Mouse (Mus musculus) adrenal gland (tissue): Measurements from ENCODE around the gene Gprin2.

ENCODE experiments used
- intact Hi-C: fragments of 180-260 bp; cut with DNase I; formaldehyde crosslinking; loops from one replicate; pipeline ENCODE4 v1.15.1; 2025
- long read RNA-seq, 2 experiments: library from polyadenylated mRNA; unstranded; transcript quantifications; one replicate each; pipeline ENCODE4 v2.0.0; 2020; ENCODE audit warnings: borderline replicate concordance in 1 of 2; ENCODE audit not compliant: insufficient replicate concordance in 1 of 2

The Gprin2 gene
- long read RNA-seq, experiment 1: 0 reads
- long read RNA-seq, experiment 2: 0 reads

DNA sequence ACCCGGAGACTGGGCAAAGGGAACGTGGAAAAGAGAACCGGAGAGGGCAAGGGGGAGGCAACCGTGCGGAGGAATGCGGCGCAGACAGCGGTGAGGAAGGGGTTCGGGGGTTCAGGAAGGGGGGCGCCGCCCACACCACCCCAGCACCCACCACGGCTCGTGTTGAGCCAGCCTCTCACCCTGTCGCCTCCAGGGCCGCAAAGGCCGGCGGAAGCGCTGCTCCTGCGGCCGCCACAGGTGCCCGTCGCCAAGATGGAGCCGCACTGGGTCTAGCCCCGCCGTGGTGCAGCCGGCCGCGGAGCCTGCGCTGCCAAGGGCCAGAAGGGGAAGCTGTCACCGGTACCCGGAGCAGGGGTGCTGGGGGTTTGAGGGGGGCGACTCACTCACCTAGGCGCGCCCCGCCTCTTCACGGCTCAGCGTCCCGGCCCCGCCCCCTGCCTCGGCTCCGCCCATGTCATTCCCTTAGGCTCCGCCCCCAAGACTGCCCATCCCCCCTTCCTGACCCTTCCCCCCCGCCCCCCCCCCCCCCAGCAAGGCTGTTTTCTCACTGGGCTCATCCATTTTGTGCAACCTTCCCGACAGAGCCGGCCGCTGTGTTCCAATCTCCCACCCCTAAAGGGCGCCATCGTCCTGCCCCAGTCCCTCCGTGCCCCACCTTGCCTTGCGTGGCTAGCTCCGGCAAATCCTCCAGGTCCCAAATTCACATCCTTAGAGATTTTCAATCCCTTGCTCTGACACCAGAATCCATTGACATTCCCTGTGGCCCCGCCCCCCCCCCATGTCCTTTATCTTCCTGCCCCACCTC lies at the start of gene Gprin2:
Gprin2 (minus strand) TSS at position 423 of the 805 bp plus-strand sequence.
- intact Hi-C loops: no loop called here

DNA sequence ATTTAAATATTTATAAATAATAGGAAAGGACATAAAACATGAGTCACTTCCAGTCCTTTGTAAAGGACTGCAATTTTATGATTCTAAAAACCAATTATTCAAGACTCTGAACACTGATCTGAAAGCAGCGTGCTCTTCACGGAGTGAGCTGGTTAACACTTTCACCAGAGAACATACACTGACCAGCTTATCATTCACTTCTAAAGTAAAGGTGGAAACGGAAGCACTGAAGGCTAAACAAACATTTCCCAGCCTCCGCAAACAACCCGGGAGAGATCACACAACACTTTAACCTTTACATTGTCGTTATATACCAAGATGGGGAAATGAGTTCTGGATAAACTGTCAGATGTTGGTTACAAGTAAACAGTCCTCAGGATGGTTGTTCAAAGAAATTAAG lies 39.2 kb upstream of the Gprin2 start:
- intact Hi-C loops: no loop called here

DNA sequence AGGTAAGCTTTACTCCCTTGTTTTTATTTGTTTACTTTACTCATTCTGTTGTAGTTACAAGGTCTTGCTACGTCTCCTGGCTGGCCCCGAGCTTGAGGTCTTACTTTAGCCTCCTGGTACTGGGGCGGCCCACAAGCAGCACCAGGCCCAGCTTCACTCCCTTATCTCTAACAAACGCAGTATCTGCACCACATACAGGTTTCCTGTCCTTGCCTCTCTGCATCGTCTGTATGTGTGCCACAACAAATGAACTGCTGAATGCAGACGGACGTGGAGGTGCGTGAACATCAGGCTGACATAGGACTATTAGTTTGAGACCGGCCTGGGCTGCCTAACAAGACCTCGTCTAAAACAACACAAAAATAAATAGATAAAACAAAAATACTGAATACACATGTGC lies 38.8 kb upstream of the Gprin2 start:
- intact Hi-C loops: no loop called here

DNA sequence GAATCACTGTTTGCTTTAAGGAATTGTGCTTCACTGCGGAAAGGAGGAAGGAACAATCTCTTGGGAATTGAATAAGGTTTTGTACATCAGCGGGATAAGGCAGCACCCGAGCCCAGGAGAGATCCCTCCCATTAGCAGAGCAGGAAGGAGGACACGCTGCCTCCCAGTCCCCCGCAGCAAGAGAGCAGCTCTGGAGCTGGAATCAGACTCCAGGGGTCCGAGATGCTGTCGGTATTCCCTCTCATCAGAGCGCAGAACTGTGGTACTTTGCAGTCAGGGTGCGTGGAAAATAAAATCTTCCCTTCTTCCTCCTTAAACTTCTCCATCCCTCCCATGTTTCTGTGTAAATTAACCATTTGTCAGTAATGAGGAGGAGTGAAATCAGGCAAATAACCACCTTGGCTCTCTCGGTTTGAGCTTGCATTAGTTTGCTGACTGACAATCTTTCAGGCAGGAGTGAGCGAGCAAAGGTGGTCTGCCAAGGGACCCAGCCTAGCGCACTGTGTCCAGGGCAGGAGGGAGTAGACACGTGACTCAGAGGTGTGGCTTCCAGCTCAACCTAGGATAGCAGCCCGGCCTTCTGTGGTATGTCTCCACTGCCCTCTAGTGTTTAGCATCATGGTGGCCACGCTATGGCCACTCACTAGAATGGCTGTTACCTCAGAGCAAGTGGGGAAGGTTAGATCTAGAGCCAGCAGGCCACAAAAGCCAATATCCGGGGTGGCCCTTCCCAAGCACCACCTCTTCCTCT lies 33.4 kb upstream of the Gprin2 start:
- intact Hi-C loops: loop anchor here (2.0 to 5.0 kb wide), 2 partner anchors 38 to 154 kb away; no protein-coding TSS in a partner anchor

DNA sequence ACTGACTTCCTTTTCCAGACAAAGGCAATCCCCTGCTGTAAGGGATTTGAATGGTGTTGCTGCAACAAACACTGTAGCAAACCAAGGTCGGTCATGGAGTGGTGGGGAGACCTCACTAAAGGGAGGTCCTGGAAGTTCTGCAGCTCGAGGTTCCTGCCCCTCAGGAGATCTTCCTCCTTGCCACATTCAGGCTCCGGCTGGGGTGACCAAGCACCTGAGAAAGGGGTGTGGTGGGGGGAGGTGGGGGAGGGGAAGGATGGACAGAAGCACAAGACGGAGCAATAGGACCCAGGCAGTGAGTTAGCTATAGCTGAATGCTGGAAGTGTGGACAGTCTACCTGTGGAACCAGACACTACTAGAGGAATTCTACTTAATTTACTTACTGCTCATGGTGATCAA lies 32.4 kb upstream of the Gprin2 start:
- intact Hi-C loops: loop anchor here (2.0 to 5.0 kb wide), 2 partner anchors 37 to 153 kb away; no protein-coding TSS in a partner anchor

DNA sequence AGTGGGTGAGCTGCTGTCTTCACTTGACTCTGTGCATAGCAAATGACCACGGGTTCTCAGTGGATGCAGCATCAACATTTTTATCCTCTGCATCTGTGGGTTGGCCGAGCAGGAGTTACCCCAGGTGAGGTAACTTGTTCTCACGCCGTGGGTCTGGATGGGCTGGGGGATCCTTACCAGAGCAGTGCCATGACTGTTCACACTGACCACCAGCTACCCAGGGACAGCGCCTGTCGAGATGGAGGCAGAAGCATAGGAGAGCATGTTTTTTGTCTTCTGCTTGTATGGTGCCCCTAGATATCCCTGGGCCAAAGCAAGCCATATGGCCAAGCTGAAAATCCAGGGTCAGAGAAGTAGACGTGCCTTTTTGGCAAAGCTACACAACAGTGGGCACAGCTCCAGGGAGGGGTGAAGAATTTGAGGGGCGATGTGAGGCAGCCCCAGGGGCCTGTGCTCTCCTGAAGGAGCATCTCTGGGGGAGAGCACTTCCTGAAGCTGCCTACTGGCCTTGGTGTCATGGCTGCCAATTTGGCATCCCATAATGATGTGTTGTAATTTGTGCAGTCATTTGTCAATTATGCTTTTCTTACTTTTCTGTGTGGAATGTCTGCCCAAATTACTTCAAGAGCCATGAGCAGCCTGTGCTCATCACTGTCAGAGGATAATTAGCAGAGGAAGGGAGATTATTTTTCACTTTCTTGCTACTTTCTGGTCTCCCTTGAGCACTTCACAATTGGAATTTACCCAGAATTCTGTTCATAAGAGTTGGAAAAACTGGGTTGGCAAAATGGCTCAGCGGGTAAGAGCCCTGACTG lies 31.6 kb upstream of the Gprin2 start:
- intact Hi-C loops: loop anchor here (5.0 kb wide), 1 partner anchor 36 kb away; no protein-coding TSS in a partner anchor

DNA sequence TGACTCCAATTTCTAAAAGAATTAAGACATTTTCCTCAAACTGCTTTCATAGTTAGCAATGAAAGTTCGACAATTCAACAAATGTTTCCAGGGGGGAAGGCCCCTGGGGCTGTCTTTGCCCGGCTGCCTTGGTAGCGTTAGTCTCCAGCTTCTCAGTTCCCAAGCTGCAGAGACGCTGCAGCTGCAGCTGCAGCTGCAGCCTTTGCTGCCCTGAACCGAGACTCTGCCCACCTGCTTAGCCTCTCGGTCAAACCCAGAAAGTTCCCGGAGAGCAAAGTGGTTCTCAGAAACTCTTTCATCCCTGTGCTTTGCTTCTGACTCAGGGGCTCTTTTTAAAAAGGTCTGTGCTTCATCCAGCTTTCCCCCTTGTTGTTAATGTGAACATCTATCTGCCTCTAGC lies 30.9 kb upstream of the Gprin2 start:
- intact Hi-C loops: loop anchor here (5.0 kb wide), 1 partner anchor 35 kb away; no protein-coding TSS in a partner anchor

DNA sequence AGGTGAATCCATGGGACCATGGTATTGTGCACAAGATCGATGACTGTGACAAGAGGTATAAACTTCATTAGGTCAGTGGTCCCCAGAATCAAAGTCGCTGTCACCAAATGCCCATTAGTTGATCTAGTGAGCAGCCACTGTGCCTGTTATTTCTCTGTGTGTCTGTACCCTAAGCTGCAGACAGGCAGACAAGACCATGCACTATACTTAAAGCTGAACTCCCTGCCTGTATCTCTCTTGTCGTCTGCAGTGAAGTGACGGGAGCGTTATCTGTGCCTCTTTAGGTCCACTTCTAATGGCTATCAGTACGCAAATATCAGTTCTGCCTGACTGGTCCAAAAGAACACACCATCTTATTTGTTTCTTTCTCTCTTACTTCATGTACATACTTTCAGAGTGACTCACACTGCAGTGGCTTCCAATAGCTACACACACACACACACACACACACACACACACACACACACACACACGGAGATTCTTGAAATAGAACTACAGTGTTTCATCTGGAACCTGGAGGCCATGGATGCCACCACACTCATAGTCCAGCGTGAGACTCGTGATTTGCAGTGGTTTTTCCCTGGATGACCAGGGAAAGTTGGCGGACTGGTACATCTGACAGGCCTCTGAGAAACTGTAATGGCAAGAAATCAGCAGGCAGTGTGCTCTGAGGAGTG lies 27.5 kb upstream of the Gprin2 start:
- intact Hi-C loops: no loop called here

DNA sequence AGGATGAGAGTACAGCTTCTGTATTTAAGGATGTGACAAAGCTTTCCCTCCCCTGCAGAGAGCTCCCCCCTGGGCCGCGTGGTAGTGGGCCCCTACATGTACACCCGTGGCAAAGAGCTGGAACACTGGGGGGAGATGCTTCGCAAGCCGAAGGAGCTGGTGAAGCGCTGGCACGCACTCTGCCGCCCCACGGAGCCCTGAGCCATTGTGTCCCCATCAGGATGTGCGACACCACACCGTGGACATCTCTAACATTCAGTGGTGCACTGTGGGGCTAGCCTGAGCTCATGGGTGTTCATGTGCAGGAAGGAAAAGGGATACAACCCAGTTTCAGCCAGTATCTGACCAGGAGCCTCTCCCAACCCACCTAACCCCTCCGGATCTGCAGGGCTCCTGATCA lies 26.5 kb upstream of the Gprin2 start:
- intact Hi-C loops: no loop called here

DNA sequence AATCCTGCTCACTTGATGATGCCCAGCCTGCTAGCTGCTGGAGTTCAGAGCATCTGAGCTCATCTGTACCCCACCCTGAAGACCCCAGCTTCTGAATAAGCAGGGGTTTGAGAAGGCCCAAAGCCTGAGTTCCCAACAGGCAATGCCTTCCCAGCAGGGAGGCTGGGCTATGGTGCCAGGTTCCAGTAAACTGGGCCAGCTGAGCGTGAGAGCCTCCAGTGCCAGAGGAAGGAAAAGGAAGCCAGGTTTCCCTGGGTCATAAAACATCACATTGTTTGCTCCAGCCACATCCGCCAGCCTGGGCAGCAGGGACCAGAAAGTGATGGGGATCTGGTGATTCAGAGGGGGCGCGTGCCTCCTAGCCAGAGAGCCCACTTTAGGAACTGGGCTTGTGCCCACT lies 25.1 kb upstream of the Gprin2 start:
- intact Hi-C loops: no loop called here

DNA sequence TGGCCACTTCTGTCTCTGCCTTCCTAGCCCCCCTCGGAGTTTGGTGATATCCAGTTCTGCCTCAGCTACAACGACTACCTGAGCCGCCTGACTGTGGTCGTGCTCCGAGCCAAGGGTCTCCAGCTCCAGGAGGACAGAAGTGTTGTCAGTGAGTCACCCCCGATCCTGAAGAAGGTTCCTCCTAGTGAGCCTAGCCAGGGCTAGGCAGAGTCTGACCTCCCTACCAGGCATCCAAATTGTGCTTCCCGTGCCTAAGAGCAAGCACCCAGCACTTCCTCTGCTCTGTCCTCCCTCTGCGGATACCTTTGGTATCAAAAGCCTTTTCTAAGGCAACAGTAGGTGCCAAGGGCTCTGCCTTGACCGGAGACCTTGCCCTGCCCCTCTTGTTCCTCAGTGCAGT lies 24.5 kb upstream of the Gprin2 start:
- intact Hi-C loops: no loop called here

DNA sequence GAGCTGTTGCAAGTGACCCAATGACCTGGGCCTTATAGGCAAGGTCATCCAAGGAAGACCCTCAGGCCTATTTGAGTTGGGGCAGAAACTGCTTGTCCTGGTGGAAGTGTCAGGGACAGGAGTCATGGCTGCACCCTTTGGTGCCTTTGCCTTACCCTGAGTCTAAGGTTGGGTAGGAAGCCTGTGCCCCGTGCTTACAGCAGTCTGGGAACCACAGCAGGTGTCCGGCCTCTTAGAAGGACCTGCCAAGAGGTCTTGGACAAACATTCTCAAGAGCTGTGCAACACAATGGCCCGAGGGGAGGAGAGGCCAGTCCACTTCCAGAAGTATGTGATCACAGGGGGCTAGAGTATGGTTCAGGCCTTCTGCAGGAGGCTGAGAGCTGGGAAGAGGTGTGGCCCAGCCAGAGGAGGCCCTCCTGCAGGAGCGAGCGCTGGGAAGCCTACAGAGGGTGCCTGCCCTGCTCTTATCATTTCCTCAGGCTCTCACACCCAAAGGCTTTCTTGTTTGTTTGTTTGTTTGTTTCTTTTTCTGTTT lies 22.0 kb upstream of the Gprin2 start:
- intact Hi-C loops: no loop called here

DNA sequence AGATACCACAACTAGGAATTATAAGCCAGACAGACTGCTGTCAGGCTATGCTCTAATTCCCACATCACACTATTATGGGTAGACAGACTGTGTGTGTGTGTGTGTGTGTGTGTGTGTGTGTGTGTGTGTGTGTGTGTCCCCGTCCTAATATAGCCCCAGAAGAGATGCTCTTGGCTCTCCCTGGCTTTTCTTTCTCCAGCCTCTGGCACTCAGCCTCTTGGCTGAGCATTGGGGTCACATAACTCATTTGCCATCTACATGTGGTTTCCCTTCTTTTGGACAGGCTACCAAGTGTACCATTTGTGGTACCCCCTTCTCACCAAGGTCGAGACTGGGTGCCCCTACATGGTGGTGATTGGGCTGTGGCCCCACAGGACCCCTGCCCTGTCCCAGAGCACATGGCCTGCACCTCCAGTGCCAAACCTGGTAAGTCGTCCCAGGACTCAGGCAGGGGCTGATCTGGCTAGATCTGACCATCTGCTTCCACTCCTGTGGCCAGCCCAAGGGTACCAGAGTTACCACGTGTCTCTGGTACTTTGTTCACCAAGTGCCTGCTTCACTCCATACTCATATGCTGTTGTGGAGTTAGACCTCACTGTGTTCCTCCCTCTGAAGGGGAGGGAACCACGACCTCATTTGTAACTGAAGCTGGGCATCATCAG lies 20.1 kb upstream of the Gprin2 start:
- intact Hi-C loops: no loop called here

DNA sequence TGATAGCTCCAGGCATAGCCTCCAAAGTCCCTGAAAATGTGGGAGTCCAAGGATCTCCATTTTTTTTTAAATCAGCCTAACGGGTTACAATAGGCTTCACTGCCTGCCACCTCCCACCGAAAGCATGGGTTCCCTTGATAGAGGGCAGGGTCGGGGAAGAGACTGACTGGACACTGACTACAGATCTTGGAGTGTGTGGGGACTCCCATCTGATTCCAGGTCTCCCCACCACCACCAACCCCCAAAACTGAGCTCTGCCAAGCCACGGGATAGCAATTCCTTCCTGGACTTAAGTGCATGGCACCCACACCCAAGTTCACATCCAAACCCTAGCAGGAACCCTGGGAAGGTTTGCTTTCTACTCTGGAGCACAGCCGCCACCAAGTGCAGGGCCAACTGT lies 19.0 kb upstream of the Gprin2 start:
- intact Hi-C loops: no loop called here

DNA sequence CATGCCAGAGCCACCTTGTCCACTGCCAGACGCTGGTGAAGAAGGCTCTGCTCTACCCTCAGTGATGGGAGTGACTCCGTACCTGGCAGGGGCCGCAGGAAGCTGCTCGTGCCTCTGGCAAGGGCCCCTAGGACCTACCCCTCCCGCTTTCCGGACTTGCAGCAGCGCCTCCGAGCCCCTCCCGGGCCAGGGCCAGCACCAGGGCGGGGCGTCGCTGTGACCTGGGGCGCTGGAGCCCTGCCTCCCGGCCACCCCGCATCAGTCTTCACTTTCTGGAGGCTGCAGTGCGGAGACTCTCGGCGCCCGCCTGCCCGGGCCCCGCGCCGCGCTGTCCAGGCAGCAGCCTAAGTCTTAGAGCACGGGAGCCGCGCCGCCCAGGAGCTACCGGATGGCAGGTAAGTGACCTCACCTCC lies 18.3 kb upstream of the Gprin2 start:
- intact Hi-C loops: no loop called here

DNA sequence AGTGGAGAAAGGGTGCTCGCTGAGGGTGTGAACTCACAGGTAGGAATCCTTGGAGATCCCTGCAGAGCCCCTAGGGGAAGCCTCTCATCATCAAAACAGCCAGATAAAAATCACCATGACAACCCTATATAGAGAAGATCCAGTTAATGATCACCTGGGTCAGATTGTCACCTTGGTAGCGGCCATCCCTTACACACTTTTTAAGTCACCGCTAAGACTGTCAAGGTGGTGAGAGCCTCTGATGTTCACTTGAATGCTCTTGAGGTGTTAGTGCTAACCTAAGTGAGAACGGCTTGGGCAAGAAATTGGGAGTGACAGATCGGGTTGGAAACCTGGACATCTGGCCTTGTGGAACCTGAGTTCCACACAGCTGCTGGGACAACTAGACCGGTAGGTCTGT lies 17.8 kb upstream of the Gprin2 start, which contains the start of gene Syt15:
Syt15 (plus strand) TSS at position 301 of the 400 bp plus-strand sequence.
- intact Hi-C loops: no loop called here

DNA sequence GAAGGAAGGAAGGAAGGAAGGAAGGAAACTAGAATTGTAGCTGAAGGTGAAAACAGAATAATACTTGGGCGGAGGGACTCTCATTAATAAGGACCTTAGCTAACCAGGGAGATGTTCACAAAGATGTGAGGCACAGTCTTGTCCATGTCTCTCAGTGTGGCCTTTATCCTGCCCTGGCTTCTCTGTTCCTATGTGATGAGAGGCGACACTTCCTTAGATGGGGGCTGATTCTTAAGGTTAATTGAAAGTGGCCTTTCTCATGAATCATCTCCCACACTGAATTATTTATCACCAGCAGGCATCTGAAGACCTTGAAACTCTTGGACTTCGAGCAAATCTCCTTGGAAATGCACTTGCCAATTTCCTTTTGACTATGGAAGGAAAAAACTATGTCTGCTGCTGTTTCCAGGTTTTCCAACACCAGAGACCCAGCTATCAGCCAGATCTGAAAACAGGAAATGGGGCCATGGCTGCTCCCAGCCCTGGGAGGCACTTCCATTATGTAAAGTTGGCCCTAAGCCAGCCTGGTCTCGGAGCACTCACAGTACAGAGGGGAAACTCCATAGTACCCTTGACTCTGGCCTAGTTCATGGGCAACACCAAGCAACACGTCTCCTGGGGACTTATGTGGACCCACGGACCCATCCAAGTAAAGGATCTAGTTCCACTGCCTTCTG lies 14.1 kb upstream of the Gprin2 start:
- intact Hi-C loops: no loop called here

DNA sequence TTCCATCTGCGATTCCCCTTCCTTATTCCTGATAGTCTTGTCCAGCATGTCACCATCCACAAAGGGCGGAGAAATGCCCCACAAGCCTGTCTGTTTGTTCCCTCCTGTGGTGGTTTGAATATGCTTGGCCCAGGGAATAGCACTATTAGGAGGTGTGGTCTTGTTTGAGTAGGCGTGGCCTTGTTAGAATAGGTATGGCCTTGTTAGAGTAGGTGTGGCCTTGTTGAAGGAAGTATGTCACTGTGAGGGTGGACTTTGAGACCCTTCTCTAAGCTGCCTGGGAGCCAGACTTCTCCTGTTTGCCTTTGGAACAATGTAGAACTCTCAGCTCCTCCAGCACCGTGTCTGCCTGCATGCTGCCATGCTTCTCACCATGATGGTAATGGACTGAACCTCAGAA lies 8.5 kb upstream of the Gprin2 start:
- intact Hi-C loops: no loop called here

DNA sequence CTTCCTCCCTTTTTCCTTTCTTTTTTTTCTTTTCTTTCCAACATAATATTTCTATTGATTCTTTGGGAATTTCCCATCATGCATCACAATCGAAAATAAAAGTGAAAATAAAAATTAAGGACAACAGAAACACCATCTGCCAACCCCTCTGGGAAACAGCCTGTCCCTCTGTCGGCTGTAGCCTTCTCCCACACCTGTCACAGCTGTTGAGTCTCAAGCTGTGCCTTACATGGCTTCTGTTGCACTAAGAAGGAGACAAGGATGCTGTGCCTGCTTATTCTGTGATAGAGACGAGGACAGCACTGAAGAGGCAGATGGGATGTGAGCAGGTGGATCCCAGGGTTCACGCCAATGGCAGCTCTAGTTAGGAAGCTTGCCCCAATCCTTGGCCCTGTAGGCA lies 7.6 kb upstream of the Gprin2 start:
- intact Hi-C loops: no loop called here
